Mouse (Mus musculus) 3134 (cell line): ENCODE measurements at regions not wholly inside any gene's neighbourhood (a gene's known extent, or its start where the extent isn't known, plus 50 kb on each side); places are given as distances from the start of the nearest gene placed in this dataset.
A peak's percentile ranks its signal among the peaks of the same experiment; 100 is the strongest.

Experiments used
- DNase-seq: peaks from one replicate; pipeline ENCODE4 v3.0.0-alpha.2; 2011; ENCODE audit warnings: low spot score; ENCODE audit not compliant: insufficient read length; ENCODE audit errors: extremely low read depth

DNA sequence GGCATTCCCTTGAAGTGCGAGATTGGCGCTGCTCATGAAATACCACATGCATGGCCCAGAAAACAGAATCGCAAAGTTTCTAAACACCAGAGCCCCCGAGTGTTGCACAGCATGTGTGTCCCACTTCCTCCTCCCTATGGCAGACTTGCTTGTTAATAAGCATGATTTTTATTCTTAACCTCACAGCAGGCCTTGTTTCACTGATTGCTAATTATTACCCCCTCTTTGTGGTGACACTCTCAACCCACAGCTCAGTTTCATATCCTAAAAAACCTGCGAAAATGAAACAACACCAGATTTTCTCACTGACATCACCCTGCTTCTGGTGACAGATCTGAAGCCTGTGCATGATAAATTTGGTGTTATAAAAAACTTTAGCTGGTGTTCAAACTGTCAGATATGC, 1319.3 kb upstream of the Gm7489 start:
- no peak for DNase-seq

DNA sequence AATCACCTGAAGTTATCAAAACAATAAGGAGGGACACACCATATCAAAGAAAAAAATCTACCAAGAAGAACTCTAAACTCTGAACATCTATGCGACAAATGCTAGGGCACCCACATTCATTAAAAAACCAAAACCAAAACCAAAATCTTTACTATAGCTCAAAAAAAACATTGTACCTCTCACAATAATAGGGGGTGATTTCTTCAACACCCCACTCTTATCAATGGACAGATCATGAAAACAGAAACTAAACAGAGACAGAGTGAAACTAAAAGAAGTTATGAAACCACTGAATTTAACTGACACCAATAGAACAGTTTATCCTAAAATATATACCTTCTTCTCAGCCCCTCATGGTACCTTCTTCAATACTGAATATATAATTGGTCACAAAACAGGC, 1314.5 kb upstream of the Gm7489 start:
- no peak for DNase-seq

DNA sequence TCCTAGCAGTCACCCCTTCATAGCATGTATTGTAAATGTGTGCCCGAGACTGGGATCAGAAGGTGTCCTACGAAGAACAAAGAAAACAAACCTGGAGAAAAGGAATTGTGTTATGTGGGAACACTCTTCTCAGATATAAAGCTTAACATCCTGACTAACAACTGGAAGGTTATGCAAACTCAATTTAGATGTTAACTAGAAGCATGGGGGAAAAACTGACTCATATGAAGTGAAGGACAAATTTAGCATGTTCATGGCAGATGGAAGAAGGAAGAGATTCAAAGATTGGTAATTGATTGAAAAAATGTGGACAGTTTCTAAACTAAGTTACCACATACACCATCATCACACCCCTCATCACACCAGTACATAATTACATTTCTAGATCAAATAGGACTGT, 1307.1 kb upstream of the Gm7489 start:
- no peak for DNase-seq

DNA sequence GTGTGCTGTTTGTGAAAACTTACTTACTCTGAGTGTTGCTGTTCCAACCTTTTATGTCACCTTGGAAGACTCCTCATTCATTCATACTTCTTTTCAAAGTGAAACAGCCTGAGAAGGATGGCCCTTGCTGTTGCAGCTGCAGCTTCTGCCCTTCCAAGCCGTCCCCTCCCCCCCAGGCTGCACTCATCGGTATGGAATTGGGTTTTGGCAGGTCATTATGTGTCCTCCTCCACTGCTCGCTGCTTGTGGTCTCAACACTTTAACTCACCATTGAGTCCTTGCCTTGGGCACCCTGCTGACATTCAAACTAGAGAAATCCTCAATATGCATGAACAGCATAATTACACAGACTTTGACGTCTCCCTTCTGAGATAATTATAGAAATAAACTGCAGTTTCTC, 1295.3 kb upstream of the Gm7489 start:
- peak; percentile 19 for DNase-seq

DNA sequence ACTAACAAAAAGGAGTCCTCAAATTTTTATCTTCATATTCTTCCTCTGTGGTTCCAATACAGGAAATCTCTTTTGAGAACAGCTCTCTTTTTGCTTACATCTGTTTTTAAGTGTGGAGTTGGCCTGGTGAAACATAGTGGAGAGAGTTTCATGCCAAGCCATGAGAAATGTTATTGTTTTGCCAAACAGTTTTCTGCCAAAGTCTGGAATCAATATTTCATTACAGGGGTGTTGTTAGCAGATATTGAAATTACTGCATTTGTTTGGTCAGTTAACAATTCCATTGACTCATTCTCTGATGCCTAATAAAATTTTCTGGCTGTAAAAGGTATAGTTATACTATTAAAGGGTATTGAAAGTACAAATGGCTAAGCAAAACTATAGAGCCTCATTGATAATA, 1285.2 kb upstream of the Gm7489 start:
- no peak for DNase-seq

DNA sequence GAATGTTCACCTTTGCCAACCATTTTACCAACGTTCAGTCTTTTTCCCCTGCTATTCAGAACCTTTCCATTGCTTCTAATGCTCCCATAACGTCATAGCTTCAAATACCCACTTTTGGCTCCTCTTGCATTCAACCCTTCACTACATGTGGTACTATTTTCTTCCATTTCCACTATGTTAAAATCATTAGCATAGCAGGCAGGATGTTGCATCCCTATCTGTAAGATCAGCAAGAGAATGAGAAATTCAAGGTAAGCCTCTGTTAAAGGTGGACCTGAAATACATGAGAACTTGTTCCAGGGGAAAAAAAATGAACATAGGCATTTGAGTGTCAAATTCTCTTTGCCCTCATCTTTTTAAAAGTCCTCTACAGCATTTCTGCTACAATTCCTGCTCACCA, 1284.7 kb upstream of the Gm7489 start:
- DNase-seq, result no peak

DNA sequence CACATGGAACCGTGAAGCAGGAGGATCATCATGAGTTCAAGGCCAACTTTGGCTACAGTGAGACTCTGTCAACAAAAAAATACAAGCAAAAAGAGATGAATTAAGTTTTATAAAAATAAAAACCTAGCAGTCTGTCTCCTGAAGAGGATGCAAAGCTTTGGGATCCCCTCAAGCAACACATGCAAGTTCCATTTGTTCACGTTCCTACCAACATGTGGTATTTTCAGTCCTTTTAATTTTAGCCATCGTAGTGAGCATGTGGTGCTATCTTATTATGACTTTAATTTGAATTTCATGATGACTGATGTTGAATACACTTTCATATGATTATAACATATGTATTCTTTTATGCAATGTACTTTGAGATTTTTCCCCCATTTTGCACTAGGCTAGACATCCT, 1244.9 kb upstream of the Gm7489 start:
- no peak for DNase-seq

DNA sequence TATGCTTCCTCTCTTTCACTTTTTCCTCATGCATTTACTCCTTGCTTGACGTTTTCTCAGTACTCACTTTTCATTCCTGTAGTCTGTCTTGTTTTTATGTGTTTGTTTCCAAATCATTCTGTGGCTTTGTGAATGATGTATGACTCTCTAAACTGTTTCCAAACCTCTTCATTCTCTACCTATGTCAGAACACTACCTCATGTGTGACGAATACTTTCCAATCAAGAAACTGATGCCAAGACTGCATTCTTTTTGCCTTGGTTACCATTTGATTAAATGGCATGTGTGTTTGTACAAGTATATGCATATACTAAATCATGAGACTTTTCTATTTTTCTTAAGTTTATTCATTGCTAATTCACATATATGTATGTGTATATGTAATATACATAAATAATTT, 1238.7 kb upstream of the Gm7489 start:
- no peak for DNase-seq

DNA sequence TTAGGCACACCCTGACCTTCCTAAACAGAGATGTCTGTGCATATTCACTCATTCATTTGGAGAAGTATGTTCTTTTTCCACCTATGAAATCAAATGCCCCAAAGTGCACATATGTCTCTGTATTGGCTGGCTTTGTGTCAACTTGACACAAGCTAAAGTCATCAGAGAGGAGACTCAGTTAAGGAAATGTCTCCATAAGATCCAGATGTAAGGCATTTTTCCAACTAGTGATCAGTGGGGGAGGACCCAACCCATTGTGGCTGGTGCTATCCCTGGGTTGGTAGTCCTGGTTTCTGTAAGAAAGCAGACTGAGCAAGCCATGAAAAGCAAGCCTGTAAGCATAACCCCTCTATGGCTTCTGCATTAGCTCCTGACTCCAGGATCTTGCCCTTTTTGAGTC, 1226.8 kb upstream of the Gm7489 start:
- DNase-seq, result no peak
